Mouse (Mus musculus): ENCODE data around the gene Sec61a1. TPM values are rescaled to one million over a fixed set of nuclear protein-coding genes. Genes with fewer than 3 reads are reported as not detected.

Gene Sec61a1
- polyA plus RNA-seq (2015; fragmentation: Nextera tagmentation; extraction: Ambion mirVana) = 172 and 176 TPM in 2 replicates

GRCm38 (mm10) chr6:88518404-88519263 lies at the start of gene Sec61a1:
Gene Sec61a1, minus strand, starts transcription at chr6:88518905.
- H3K27ac ChIP-seq = peak within 1 kb of the TSS; percentile 92
- H3K4me3 ChIP-seq (replicated peaks) = peak within 1 kb of the TSS; percentile 74
- H3K9ac ChIP-seq (replicated peaks) = peak within 1 kb of the TSS; percentile 88
- H3K36me3 ChIP-seq = peaks cover 25% of the 10 kb centered on the region
- peak; percentile 98 for ATAC-seq
- peaks cover 35% of the 10 kb centered on the region for H3K4me1 ChIP-seq (replicated peaks)
- no peaks in the 10 kb centered on the region for H3K27me3 ChIP-seq
- H3K9me3 ChIP-seq = no peaks in the 10 kb centered on the region
- under 1% methylated on average over 80 of the region's 80 CpGs for WGBS
- peak within 1 kb of the TSS; percentile 92 for H3K4me2 ChIP-seq (replicated peaks)

GRCm38 (mm10) chr6:88566676-88567075 lies 48.0 kb upstream of the Sec61a1 start:
- no peak overlapping the region; the same call in 1 of the 2 replicates for H3K4me2 ChIP-seq (replicated peaks)

GRCm38 (mm10) chr6:88565033-88565432 lies 46.3 kb upstream of the Sec61a1 start:
- Histone ChIP-seq H3K9me3 (no peaks in the 10 kb centered on the region), H3K27me3 (peaks cover 35% of the 10 kb centered on the region), H3K27ac (no peak overlapping the region), H3K4me2 (replicated peaks) (no peak overlapping the region), H3K4me3 (replicated peaks) (no peak overlapping the region), H3K9ac (replicated peaks) (no peak overlapping the region), H3K36me3 (no peaks in the 10 kb centered on the region), H3K4me1 (replicated peaks) (peaks cover 6% of the 10 kb centered on the region)
- WGBS = 39% methylated on average over 6 of the region's 6 CpGs
- no peak for ATAC-seq

More at GRCm38 (mm10) chr6:88566676-88567075, 48.0 kb upstream of the Sec61a1 start:
- no peak overlapping the region for H3K27ac ChIP-seq
- H3K36me3 ChIP-seq = no peaks in the 10 kb centered on the region
- H3K4me1 ChIP-seq (replicated peaks) = peaks cover 6% of the 10 kb centered on the region
- no peak for ATAC-seq
- H3K27me3 ChIP-seq = peaks cover 31% of the 10 kb centered on the region
- WGBS = 2% methylated on average over 7 of the region's 7 CpGs
- H3K4me3 ChIP-seq (replicated peaks) = no peak overlapping the region
- no peaks in the 10 kb centered on the region for H3K9me3 ChIP-seq
- H3K9ac ChIP-seq (replicated peaks) = no peak overlapping the region

- H3K9me3 ChIP-seq = no peaks in the 10 kb centered on the region
- ATAC-seq = no peak
These were observed 41.5 kb upstream of the Sec61a1 start for GRCm38 (mm10) chr6:88560156-88560555.

GRCm38 (mm10) chr6:88559688-88560087 lies 41.0 kb upstream of the Sec61a1 start:
- 0 out of 2 replicates have a peak, but pooled peaks have one; percentile 71 for ATAC-seq
- no peak overlapping the region for H3K4me2 ChIP-seq (replicated peaks)
- 20% methylated on average over 5 of the region's 5 CpGs for WGBS

More at GRCm38 (mm10) chr6:88560156-88560555, 41.5 kb upstream of the Sec61a1 start:
- no peaks in the 10 kb centered on the region for H3K36me3 ChIP-seq
- no peak overlapping the region for H3K4me2 ChIP-seq (replicated peaks)
- H3K4me1 ChIP-seq (replicated peaks) = no peaks in the 10 kb centered on the region
- no peak overlapping the region for H3K4me3 ChIP-seq (replicated peaks)
- WGBS = 89% methylated on average over 4 of the region's 4 CpGs
- no peak overlapping the region for H3K9ac ChIP-seq (replicated peaks)
- H3K27ac ChIP-seq = no peak overlapping the region
- H3K27me3 ChIP-seq = peaks cover 24% of the 10 kb centered on the region

GRCm38 (mm10) chr6:88558076-88558475 lies 39.4 kb upstream of the Sec61a1 start:
- Histone ChIP-seq H3K9me3 (no peaks in the 10 kb centered on the region), H3K4me3 (replicated peaks) (no peak overlapping the region), H3K36me3 (no peaks in the 10 kb centered on the region), H3K9ac (replicated peaks) (no peak overlapping the region), H3K27ac (no peak overlapping the region), H3K4me2 (replicated peaks) (no peak overlapping the region), H3K27me3 (0 out of 2 replicates have a peak, but pooled peaks cover 7% of the 10 kb centered on the region), H3K4me1 (replicated peaks) (no peaks in the 10 kb centered on the region)
- ATAC-seq = no peak
- 76% methylated on average over 1 of the region's 1 CpGs for WGBS

More at GRCm38 (mm10) chr6:88559688-88560087, 41.0 kb upstream of the Sec61a1 start:
- no peak overlapping the region for H3K27ac ChIP-seq
- H3K9me3 ChIP-seq = no peaks in the 10 kb centered on the region
- H3K9ac ChIP-seq (replicated peaks) = no peak overlapping the region
- H3K4me3 ChIP-seq (replicated peaks) = no peak overlapping the region
- H3K27me3 ChIP-seq = peaks cover 21% of the 10 kb centered on the region
- H3K4me1 ChIP-seq (replicated peaks) = no peaks in the 10 kb centered on the region
- no peaks in the 10 kb centered on the region for H3K36me3 ChIP-seq

- 0 out of 2 replicates have a peak, but pooled peaks cover 7% of the 10 kb centered on the region for H3K27me3 ChIP-seq
- no peak overlapping the region for H3K9ac ChIP-seq (replicated peaks)
- no peak overlapping the region for H3K4me3 ChIP-seq (replicated peaks)
- no peaks in the 10 kb centered on the region for H3K9me3 ChIP-seq
- WGBS = 14% methylated on average over 4 of the region's 4 CpGs
- H3K36me3 ChIP-seq = no peaks in the 10 kb centered on the region
- H3K27ac ChIP-seq = no peak overlapping the region
- no peaks in the 10 kb centered on the region for H3K4me1 ChIP-seq (replicated peaks)
- ATAC-seq = no peak
- no peak overlapping the region for H3K4me2 ChIP-seq (replicated peaks)
These were observed 38.8 kb upstream of the Sec61a1 start for GRCm38 (mm10) chr6:88557548-88557947.

GRCm38 (mm10) chr6:88549916-88550315 lies 31.2 kb upstream of the Sec61a1 start:
- peaks cover 8% of the 10 kb centered on the region for H3K4me1 ChIP-seq (replicated peaks)
- no peak overlapping the region for H3K27ac ChIP-seq
- no peaks in the 10 kb centered on the region for H3K36me3 ChIP-seq
- WGBS = 91% methylated on average over 2 of the region's 2 CpGs
- no peaks in the 10 kb centered on the region for H3K9me3 ChIP-seq
- peaks cover 15% of the 10 kb centered on the region; the same call in 1 of the 2 replicates for H3K27me3 ChIP-seq
- H3K9ac ChIP-seq (replicated peaks) = no peak overlapping the region
- no peak for ATAC-seq
- H3K4me3 ChIP-seq (replicated peaks) = no peak overlapping the region
- no peak overlapping the region for H3K4me2 ChIP-seq (replicated peaks)

- H3K9me3 ChIP-seq = no peaks in the 10 kb centered on the region
- no peak overlapping the region for H3K4me2 ChIP-seq (replicated peaks)
- H3K27me3 ChIP-seq = peaks cover 15% of the 10 kb centered on the region; the same call in 1 of the 2 replicates
- no peaks in the 10 kb centered on the region for H3K36me3 ChIP-seq
- H3K27ac ChIP-seq = no peak overlapping the region
- peaks cover 11% of the 10 kb centered on the region for H3K4me1 ChIP-seq (replicated peaks)
- no peak for ATAC-seq
- no peak overlapping the region for H3K4me3 ChIP-seq (replicated peaks)
- H3K9ac ChIP-seq (replicated peaks) = no peak overlapping the region
- 17% methylated on average over 4 of the region's 4 CpGs for WGBS
These were observed 30.6 kb upstream of the Sec61a1 start for GRCm38 (mm10) chr6:88549137-88549814.

GRCm38 (mm10) chr6:88548405-88549049 lies 29.8 kb upstream of the Sec61a1 start:
- H3K36me3 ChIP-seq = no peaks in the 10 kb centered on the region
- no peak overlapping the region for H3K4me3 ChIP-seq (replicated peaks)
- H3K27ac ChIP-seq = no peak overlapping the region
- peaks cover 15% of the 10 kb centered on the region; the same call in 1 of the 2 replicates for H3K27me3 ChIP-seq
- ATAC-seq = no peak
- H3K4me2 ChIP-seq (replicated peaks) = no peak overlapping the region
- no peaks in the 10 kb centered on the region for H3K9me3 ChIP-seq
- WGBS = 86% methylated on average over 10 of the region's 10 CpGs
- peaks cover 11% of the 10 kb centered on the region for H3K4me1 ChIP-seq (replicated peaks)
- H3K9ac ChIP-seq (replicated peaks) = no peak overlapping the region

GRCm38 (mm10) chr6:88545397-88545790 lies 26.7 kb upstream of the Sec61a1 start:
- Histone ChIP-seq H3K4me3 (replicated peaks) (no peak overlapping the region), H3K27ac (peak overlapping the region; percentile 79)
- 0 out of 2 replicates have a peak, but pooled peaks have one; percentile 18 for ATAC-seq

More at GRCm38 (mm10) chr6:88545397-88545790, 26.7 kb upstream of the Sec61a1 start:
- WGBS = 13% methylated on average over 10 of the region's 10 CpGs
- Histone ChIP-seq H3K9ac (replicated peaks) (peak overlapping the region; percentile 46; the same call in 1 of the 2 replicates), H3K27me3 (peaks cover 15% of the 10 kb centered on the region; the same call in 1 of the 2 replicates), H3K9me3 (no peaks in the 10 kb centered on the region), H3K4me1 (replicated peaks) (peaks cover 11% of the 10 kb centered on the region), H3K4me2 (replicated peaks) (peak overlapping the region; percentile 2), H3K36me3 (no peaks in the 10 kb centered on the region)

Measured in midbrain, embryonic 13.5 days (tissue).